Mouse (Mus musculus): ENCODE measurements around the gene Hdac9. TPM values are rescaled to one million over a fixed set of nuclear protein-coding genes. Genes with fewer than 3 reads are reported as not detected.

Hdac9 gene
- total RNA-seq, 2 experiments from 2014 or later, result 3.6 to 4.0 TPM

- DNase-seq (ENCODE audit: low spot score in 2 of 2), result no peak
These were observed 302.1 kb downstream of the Hdac9 start for GRCm38 (mm10) chr12:34614796-34615195.

GRCm38 (mm10) chr12:34612511-34612910 is 304.4 kb downstream of the Hdac9 start:
- no peak for DNase-seq (ENCODE audit: low spot score in 2 of 2)

GRCm38 (mm10) chr12:34604521-34604920 is 312.4 kb downstream of the Hdac9 start:
- no peak for DNase-seq (ENCODE audit: low spot score in 2 of 2)

GRCm38 (mm10) chr12:34594167-34594793 is 322.6 kb downstream of the Hdac9 start:
- no peak for DNase-seq (ENCODE audit: low spot score in 2 of 2)

- no peak for DNase-seq (ENCODE audit: low spot score in 2 of 2)
These were observed 329.7 kb downstream of the Hdac9 start for GRCm38 (mm10) chr12:34587171-34587570.

- no peak for DNase-seq (ENCODE audit: low spot score in 2 of 2)
These were observed 334.4 kb downstream of the Hdac9 start for GRCm38 (mm10) chr12:34582522-34582921.

- DNase-seq (ENCODE audit: low spot score in 2 of 2), result no peak
These were observed 337.7 kb downstream of the Hdac9 start for GRCm38 (mm10) chr12:34579220-34579619.

GRCm38 (mm10) chr12:34571069-34571468 is 345.8 kb downstream of the Hdac9 start:
- no peak for DNase-seq (ENCODE audit: low spot score in 2 of 2)

- DNase-seq (ENCODE audit: low spot score in 2 of 2), result no peak
These were observed 347.4 kb downstream of the Hdac9 start for GRCm38 (mm10) chr12:34569472-34569871.

- no peak for DNase-seq (ENCODE audit: low spot score in 2 of 2)
These were observed 347.8 kb downstream of the Hdac9 start for GRCm38 (mm10) chr12:34569052-34569451.

GRCm38 (mm10) chr12:34562331-34562730 is 354.6 kb downstream of the Hdac9 start:
- DNase-seq (ENCODE audit: low spot score in 2 of 2), result no peak

- DNase-seq (ENCODE audit: low spot score in 2 of 2), result no peak
These were observed 357.9 kb downstream of the Hdac9 start for GRCm38 (mm10) chr12:34559001-34559400.

- DNase-seq (ENCODE audit: low spot score in 2 of 2), result no peak
These were observed 362.1 kb downstream of the Hdac9 start for GRCm38 (mm10) chr12:34554803-34555202.

GRCm38 (mm10) chr12:34550268-34550667 is 366.6 kb downstream of the Hdac9 start:
- no peak for DNase-seq (ENCODE audit: low spot score in 2 of 2)

- no peak for DNase-seq (ENCODE audit: low spot score in 2 of 2)
These were observed 387.7 kb downstream of the Hdac9 start for GRCm38 (mm10) chr12:34529165-34529545.

GRCm38 (mm10) chr12:34528201-34529164 is 388.4 kb downstream of the Hdac9 start:
- no peak for DNase-seq (ENCODE audit: low spot score in 2 of 2)

GRCm38 (mm10) chr12:34527761-34528160 is 389.1 kb downstream of the Hdac9 start:
- no peak for DNase-seq (ENCODE audit: low spot score in 2 of 2)

GRCm38 (mm10) chr12:34521468-34521867 is 395.4 kb downstream of the Hdac9 start:
- no peak for DNase-seq (ENCODE audit: low spot score in 2 of 2)

GRCm38 (mm10) chr12:34516769-34517562 is 399.9 kb downstream of the Hdac9 start:
- DNase-seq (ENCODE audit: low spot score in 2 of 2), result no peak

GRCm38 (mm10) chr12:34506345-34506744 is 410.6 kb downstream of the Hdac9 start:
- DNase-seq (ENCODE audit: low spot score in 2 of 2), result no peak
